Mouse (Mus musculus): Measurements from ENCODE around the gene Tubgcp4. TPM values are rescaled to one million over a fixed set of nuclear protein-coding genes. Genes with fewer than 3 reads are reported as not detected.
"Not testable (repeated sequence)": the region's sequence is repeated elsewhere in the genome, so short reads cannot be mapped to it uniquely, and the experiment has no call there.

The Tubgcp4 gene
- total RNA-seq (2017): 40.1 to 81.9 TPM (median 46.5 TPM) in 3 replicates

DNA sequence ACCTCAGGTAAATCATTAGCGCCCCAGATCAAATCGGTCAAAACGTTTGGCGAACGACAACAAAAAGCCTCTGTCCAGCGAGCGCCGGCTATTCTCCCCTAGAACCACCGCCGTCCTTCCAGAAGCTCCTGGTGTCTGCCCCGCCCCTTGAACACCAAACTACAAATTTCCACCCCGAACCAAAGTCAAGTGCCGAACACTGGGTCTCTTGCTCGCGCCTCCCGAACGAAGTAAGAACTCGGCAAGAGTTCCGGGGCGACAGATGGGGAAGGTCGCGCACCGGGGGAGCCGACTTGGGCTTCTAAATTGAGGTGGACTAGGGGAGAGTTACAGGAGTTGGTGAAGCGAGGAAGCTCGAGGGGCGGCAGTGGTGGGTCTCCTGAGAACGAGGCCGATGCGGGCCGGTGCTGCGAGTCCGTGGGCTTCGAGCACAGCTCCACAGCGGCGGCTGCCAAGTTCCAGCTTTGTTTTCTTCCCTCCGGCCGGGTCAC lies at the start of gene Tubgcp4:
Tubgcp4 (plus strand) TSS at position 174 of the 491 bp plus-strand sequence.
- peak; percentile 8; the same call in 1 of the 2 replicates for ATAC-seq (replicated peaks; ENCODE audit: insufficient number of reproducible peaks, low FRiP score, low TSS enrichment, poor library complexity, severe bottlenecking)

- ATAC-seq (replicated peaks; ENCODE audit: insufficient number of reproducible peaks, low FRiP score, low TSS enrichment, poor library complexity, severe bottlenecking): not testable (repeated sequence)
Measured at GRCm38 (mm10) chr2:121126302-121126701, 44.2 kb upstream of the Tubgcp4 start.

GRCm38 (mm10) chr2:121127536-121127935 lies 42.9 kb upstream of the Tubgcp4 start:
- ATAC-seq (replicated peaks; ENCODE audit: insufficient number of reproducible peaks, low FRiP score, low TSS enrichment, poor library complexity, severe bottlenecking): no peak

DNA sequence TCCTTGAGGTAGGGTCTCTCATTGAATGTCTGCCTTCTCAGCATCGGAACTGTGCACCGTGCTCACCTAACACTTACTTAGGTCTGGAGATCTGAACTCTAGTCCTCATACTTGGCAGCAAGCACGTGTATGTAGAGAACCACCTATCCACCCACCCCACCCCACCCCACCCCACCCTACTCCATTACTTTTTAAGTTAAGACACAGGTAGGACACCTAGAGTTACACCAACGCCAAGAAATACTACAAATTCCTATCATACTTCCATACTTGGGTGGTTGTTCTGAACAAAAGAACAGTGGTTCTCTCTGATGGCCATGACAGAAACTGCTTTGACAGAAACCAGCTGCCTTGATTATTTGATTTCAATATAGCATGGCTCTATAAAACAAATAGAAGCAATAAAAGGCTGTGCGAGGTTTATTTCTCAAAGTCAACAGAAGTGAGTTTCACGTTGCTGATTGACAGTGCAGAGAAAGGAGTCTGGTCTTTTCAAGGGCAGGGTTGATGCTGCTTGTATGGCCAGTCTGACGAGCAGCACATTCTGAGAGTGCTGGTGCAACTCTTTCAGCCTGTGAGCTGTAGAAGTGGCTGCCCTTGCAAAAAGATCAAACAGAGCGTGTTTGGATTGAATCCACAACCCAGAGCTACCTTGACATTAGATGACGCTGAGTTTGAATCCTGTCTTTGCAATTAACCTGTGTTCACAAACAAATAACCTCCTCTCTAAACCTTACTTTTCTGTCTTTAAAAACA lies 41.4 kb upstream of the Tubgcp4 start:
- ATAC-seq (replicated peaks; ENCODE audit: insufficient number of reproducible peaks, low FRiP score, low TSS enrichment, poor library complexity, severe bottlenecking): no peak

DNA sequence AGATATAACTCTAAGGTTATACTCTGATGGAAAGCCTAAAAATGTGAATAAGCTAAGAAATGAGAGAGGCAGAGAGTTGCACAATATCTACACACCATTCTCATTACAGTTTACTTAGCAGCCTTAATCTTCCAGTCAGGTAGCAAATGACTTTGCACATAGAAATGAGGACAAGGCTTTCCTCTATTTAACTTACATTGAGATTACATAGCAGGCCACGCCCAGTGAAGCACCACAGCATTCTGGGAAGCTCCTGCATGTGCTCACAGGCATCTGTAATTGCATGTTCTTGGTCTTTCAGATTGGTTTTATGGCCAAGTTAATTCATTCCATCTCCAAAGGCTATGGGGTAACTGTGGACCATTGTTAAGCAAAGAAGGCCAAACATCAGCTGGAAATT lies 37.6 kb upstream of the Tubgcp4 start:
- no peak for ATAC-seq (replicated peaks; ENCODE audit: insufficient number of reproducible peaks, low FRiP score, low TSS enrichment, poor library complexity, severe bottlenecking)

DNA sequence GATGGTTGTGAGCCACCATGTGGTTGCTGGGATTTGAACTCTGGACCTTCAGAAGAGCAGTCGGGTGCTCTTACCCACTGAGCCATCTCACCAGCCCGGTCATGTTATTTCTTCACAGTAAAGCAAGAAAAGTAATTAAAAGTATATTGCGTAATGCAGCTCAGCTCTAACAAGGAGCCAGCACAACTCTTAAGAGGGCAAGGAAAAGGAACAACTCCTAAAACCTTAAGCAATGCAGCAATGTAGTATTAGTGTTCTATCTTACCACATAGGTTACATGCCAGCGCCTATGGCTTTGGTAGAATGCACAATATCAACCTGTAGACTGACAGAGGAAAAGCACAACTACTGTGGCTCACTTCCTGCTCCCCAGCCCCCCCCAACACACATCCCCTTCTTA lies 33.1 kb upstream of the Tubgcp4 start:
- no peak for ATAC-seq (replicated peaks; ENCODE audit: insufficient number of reproducible peaks, low FRiP score, low TSS enrichment, poor library complexity, severe bottlenecking)

- peak; percentile 32 for ATAC-seq (replicated peaks; ENCODE audit: insufficient number of reproducible peaks, low FRiP score, low TSS enrichment, poor library complexity, severe bottlenecking)
Measured at GRCm38 (mm10) chr2:121139266-121140017, 31.0 kb upstream of the Tubgcp4 start.

DNA sequence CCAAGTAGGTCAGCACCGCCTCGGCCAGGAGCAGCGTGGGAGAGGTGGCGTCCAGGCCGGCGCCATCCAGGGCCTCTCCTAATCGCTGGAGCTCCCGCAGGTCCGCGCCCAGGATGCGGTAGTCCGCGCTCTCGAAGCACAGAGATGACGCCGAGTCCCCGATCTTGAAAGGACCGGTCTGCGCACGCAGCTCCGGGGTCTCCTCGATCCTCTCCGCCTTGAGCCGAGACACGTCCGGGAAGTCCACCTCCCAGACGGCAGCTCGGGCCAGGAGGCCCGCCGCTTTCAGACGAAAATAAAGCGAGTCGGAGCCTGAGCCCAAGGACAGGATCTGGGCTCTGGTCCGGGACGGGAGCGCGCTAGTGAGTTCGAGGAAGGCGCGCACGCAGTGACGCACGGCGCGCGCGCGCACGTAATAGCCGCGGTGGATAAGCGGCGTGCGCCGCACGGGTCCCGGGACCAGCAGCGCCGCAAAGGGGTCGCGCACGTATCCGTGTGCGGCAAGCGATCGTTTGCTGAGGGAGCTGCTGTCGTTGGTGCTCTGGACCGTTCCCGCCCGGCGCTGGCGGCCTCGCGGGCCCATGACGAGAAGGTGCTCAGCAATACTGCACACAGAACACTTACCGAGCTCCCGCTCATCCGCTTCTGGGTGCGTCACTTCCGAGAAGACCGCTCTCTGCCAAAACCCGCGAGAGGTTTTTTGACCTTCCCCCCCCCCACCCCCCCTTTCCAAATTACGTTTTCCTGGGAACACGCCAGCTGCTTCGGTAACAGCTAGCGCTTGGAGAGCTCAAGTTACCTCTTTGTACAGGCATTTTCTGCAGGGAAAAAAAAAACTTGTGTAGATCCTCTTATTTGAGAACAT lies 30.2 kb upstream of the Tubgcp4 start, which contains the start of the genes Adal and Lcmt2:
Adal (plus strand) TSS at position 411 of the 865 bp plus-strand sequence.
Lcmt2 (minus strand) TSS at position 636 of the 865 bp plus-strand sequence.
- peak; percentile 81 for ATAC-seq (replicated peaks; ENCODE audit: insufficient number of reproducible peaks, low FRiP score, low TSS enrichment, poor library complexity, severe bottlenecking)

DNA sequence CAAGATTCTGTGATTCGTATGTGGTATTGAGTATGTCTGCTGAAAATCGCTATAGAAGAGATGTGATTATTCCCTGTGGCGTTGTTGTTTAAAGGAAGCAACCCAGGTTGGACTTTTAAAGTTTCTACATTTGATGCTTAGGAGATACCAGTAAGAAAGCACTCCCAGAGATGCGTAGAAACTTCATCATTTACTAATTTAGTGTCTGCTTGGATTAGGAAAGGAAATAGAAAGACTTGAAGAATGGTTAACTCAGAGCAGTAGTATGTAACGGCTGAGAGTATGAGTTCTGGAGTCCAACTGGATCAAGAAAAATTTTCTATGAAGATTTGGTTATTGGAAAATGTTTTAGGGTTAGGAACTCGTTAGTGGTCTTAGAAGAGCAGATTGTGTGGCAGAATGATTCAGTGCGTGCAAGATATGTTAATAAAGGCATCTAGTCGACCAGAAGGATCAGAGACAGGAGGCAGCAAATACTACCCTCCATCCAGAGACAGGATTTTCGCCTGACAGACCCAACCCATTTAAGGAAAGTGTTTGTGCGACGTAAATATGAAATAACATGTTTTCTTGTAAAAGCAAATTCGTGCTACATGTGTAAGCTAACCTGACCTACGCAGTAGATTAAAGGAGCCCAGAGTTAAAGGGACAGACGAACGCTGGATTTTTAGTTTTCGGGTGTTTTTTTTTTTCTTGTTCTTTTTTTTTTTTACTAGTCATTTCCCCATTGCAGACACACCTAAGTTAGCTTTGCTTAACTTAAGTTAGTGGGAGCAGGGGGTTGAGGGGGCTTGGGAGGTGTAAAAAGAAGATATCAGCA lies 29.0 kb upstream of the Tubgcp4 start:
- ATAC-seq (replicated peaks; ENCODE audit: insufficient number of reproducible peaks, low FRiP score, low TSS enrichment, poor library complexity, severe bottlenecking): no peak

DNA sequence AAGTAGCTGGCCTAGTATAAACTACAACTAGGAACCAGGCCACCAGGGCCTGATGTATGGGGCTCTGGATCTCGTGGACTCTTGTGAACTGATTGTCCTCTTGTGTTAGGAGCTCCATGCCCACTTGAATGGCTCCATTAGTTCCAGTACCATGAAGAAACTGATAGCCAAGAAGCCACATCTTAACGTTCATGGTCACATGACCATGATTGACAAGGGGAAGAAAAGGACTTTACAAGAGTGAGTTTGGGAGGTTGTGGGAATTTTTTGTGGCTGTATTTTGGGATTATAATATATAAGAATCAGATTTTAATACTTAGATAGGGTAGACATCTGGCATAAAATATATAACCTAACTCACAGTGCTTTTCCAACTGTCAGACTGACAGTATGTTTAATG lies 28.0 kb upstream of the Tubgcp4 start:
- no peak for ATAC-seq (replicated peaks; ENCODE audit: insufficient number of reproducible peaks, low FRiP score, low TSS enrichment, poor library complexity, severe bottlenecking)

DNA sequence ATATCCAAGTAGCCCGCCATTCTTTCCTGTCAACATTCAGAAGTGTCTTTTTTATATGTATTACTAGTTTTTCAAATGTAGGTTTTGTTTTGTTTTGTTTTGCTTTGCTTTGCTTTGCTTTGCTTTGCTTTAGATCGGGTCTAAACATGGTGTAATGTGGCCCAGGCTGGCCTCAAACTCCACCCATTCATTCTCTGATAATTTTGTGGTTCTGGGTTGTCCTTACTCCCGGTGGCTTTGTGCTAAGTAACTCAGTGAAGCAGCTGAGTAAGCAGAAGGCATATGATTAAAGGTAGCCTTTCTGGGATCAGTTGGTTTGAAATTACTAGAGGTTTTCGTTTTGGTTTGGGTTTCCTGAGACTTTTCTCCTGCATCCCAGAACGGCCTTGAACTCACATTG lies 20.8 kb upstream of the Tubgcp4 start:
- no peak for ATAC-seq (replicated peaks; ENCODE audit: insufficient number of reproducible peaks, low FRiP score, low TSS enrichment, poor library complexity, severe bottlenecking)

GRCm38 (mm10) chr2:121153100-121153499 lies 17.4 kb upstream of the Tubgcp4 start:
- ATAC-seq (replicated peaks; ENCODE audit: insufficient number of reproducible peaks, low FRiP score, low TSS enrichment, poor library complexity, severe bottlenecking): no peak

DNA sequence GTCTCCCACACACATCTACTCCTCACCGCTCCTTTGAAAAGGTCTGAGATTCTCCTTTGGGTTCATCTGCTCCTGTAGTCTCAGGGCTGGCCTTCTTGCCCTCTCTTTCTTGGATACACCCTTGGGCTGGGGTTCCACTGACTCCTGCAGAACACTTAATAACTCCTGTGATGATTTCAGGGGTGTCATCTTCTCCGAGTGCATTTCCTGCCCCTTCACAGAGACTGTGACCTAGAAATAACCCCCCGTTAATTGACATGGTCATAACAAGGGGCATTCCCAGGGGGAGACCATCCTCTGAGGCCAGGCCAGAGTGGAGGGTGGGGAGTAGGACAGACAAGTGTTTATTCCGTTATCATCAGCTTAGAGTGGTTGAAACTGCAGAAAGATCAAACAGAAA lies 1.3 kb upstream of the Tubgcp4 start:
- ATAC-seq (replicated peaks; ENCODE audit: insufficient number of reproducible peaks, low FRiP score, low TSS enrichment, poor library complexity, severe bottlenecking): no peak

DNA sequence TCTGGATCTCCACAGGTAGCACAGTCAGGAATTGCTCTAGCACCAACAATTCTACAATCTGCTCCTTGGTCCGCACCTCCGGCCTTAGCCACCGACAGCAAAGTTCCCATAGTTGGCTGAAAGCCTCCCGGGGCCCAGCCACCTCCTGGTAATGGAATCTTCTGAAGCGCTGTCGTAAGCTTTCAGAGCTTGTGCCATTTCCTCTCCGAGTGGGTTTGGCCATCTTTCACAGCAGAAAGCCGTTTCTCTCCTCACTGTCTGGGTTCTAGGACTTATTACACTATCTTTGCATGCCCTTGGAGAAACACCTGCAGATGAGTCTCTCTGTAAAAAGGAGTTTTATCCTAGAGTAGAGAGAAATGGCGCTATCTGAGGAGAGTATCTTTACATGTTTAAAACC lies 552 bp upstream of the Tubgcp4 start:
- ATAC-seq (replicated peaks; ENCODE audit: insufficient number of reproducible peaks, low FRiP score, low TSS enrichment, poor library complexity, severe bottlenecking): peak; percentile 48; the same call in 1 of the 2 replicates

DNA sequence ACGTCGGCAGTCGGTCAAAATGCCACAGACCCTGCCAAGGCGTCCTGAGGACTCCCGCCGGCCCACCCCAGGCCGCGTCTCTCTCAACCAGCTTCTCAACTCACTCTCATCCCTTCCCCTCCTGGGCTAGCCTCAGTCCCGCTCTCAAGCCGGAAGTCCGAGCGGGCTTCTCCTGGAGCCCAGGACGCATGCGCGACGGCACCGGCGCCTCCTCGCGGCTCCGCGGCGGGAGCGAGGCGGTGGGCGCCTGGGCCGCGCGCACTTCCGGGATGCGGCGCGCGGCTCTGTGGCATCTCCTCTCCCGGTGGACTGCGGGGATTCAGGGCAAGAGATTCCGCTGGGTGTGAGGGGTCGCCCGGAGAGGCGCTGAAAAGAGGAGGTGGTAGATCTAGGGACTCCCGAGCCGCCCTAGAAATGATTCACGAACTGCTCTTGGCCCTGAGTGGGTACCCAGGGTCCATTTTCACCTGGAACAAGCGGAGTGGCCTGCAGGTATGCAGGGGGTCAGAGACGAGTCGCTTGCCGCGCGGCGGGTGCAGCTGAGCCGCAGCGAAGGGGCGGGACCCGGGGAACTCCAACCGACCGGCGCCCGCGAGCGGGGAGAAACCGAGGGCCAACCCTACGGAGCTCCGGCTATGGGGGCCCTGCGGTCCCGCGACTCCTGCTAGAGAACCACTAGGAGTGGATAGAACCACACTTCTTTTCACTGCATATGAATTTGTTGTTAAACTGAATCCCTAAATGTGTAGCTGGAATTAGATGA lies 707 bp downstream of the Tubgcp4 start, which contains the start of gene Zscan29:
Zscan29 (minus strand) TSS at position 146 of the 763 bp plus-strand sequence.
- peak; percentile 84 for ATAC-seq (replicated peaks; ENCODE audit: insufficient number of reproducible peaks, low FRiP score, low TSS enrichment, poor library complexity, severe bottlenecking)

DNA sequence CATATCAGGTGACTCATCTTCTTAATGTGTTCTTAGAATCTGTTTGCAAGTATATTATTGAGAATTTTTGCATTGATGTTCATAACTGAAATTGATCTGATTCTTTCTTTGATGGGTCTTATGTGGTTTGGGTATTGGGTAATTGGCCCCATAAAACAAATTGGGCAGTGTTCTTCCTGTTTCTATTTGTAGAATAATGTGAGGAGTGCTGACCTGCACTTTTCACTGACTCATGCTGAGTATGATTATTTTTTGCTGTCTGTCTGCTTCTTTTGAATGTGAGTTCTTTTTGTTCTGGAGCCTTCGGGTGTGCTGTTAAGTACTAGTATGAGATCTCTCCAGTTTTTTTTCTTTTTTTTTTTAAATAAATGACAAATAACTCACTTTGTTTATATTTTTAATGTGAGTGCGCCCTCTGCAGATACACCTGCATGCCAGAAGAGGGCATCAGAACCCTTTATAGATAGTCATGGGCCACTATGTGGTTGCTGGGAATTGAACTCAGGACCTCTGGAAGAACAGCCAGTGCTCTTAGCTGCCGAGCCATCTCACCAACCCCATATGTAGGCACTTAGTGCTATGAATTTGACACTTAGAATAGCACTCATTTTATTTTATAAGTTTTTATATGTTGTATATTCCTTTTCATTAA lies 8.5 kb downstream of the Tubgcp4 start:
- no peak for ATAC-seq (replicated peaks; ENCODE audit: insufficient number of reproducible peaks, low FRiP score, low TSS enrichment, poor library complexity, severe bottlenecking)

DNA sequence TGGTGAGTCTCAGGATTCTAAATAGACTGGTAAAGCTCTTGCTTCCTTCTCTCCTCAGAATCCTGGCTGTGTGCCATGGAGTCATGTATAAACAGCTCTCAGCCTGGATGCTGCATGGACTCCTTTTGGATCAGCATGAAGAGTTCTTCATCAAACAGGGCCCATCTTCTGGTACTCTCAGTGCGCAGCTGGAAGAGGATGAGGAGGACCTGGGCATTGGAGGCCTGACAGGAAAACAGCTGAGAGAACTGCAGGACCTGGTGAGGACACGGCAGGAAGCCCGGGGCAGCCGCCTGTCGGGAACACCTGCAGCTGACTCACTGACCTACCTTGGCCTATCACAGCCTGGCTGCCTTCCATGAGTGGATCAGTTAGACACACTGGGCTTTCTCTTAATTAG lies 13.0 kb downstream of the Tubgcp4 start:
- ATAC-seq (replicated peaks; ENCODE audit: insufficient number of reproducible peaks, low FRiP score, low TSS enrichment, poor library complexity, severe bottlenecking): no peak

Data from monocyte, adult 5-6 weeks (primary cell).